Mouse (Mus musculus): ENCODE results near the gene Mnt.

Gene Mnt

GRCm38 (mm10) chr11:74832503-74833143, 1.9 kb downstream of the Mnt start:
- DNase-seq, result peak; percentile 79

- DNase-seq, result peak; percentile 8
Observed at GRCm38 (mm10) chr11:74833536-74834358, 3.0 kb downstream of the Mnt start.

GRCm38 (mm10) chr11:74834359-74834638, 3.6 kb downstream of the Mnt start:
- DNase-seq, result peak; percentile 26

- DNase-seq, result peak; percentile 42
Observed at GRCm38 (mm10) chr11:74834650-74835277, 4.0 kb downstream of the Mnt start.

- DNase-seq, result no peak
Observed at GRCm38 (mm10) chr11:74835593-74836224, 5.0 kb downstream of the Mnt start.

- DNase-seq, result no peak
Observed at GRCm38 (mm10) chr11:74836225-74837055, 5.7 kb downstream of the Mnt start.

GRCm38 (mm10) chr11:74837056-74837693, 6.5 kb downstream of the Mnt start:
- DNase-seq, result no peak

GRCm38 (mm10) chr11:74837694-74838431, 7.1 kb downstream of the Mnt start:
- DNase-seq, result peak; percentile 96

- peak; percentile 97 for DNase-seq
Observed at GRCm38 (mm10) chr11:74838441-74838840, 7.7 kb downstream of the Mnt start.

- peak; percentile 88 for DNase-seq
Observed at GRCm38 (mm10) chr11:74838971-74839370, 8.3 kb downstream of the Mnt start.

GRCm38 (mm10) chr11:74839860-74840715, 9.4 kb downstream of the Mnt start:
- peak; percentile 15 for DNase-seq

GRCm38 (mm10) chr11:74840739-74841138, 10.0 kb downstream of the Mnt start:
- DNase-seq, result peak; percentile 21

- DNase-seq, result peak; percentile 77
Observed at GRCm38 (mm10) chr11:74841366-74841765, 10.6 kb downstream of the Mnt start.

GRCm38 (mm10) chr11:74842045-74842444, 11.3 kb downstream of the Mnt start:
- DNase-seq, result peak; percentile 16

GRCm38 (mm10) chr11:74842656-74843434, 12.1 kb downstream of the Mnt start:
- DNase-seq, result peak; percentile 37

GRCm38 (mm10) chr11:74843435-74843714, 12.7 kb downstream of the Mnt start:
- DNase-seq, result peak; percentile 59

- no peak for DNase-seq
Observed at GRCm38 (mm10) chr11:74843761-74844160, 13.0 kb downstream of the Mnt start.

- no peak for DNase-seq
Observed at GRCm38 (mm10) chr11:74845784-74846183, 15.1 kb downstream of the Mnt start.

- DNase-seq, result peak; percentile 89
Observed at GRCm38 (mm10) chr11:74847919-74848521, 17.3 kb downstream of the Mnt start.

Measured in kidney, postnatal 10 days (tissue).